In genomic region chr11:51925595-51925994, GRCm38 (mm10) we compare ENCODE assay signal across 15 mouse cellular contexts. TPM values are rescaled to one million over a fixed set of nuclear protein-coding genes. Genes with fewer than 3 reads are reported as not detected.
DNase-seq lines count a peak whose midpoint lies in the region; ATAC-seq and TF ChIP-seq lines count a peak whose summit lies in the region.
"Had no signal": no experiment of that assay in that cellular context is flagged by ENCODE, and none has a peak within 500 bp of the region (broad histone marks: within the 10 kb centered on the region; RNA-seq: fewer than 3 reads in every experiment).

No protein-coding gene starts in this region.

- ATAC-seq in liver, embryonic 11.5 days (replicated peaks; ENCODE audit: low FRiP score): no peak
- ATAC-seq in G1E (ENCODE audit: extremely low read depth, insufficient number of reproducible peaks, low FRiP score, poor library complexity, severe bottlenecking): peak; percentile 34; the same call in 1 of the 2 replicates
- peak; percentile 93 to 94 for ATAC-seq in hematopoietic stem cell, adult 5-6 weeks (replicated peaks in 1 of 2; ENCODE audit: insufficient read depth in 1 of 2, low FRiP score in 2 of 2, low TSS enrichment in 1 of 2, low read depth in 1 of 2, poor library complexity in 2 of 2, severe bottlenecking in 2 of 2)
- peak; percentile 94 for ATAC-seq in megakaryocyte progenitor cell, adult 5-6 weeks (replicated peaks; ENCODE audit: poor library complexity)

- H3K27me3 ChIP-seq in liver, embryonic 11.5 days (replicated peaks; ENCODE audit: control insufficient read depth, insufficient read depth, low read length): no peaks in the 10 kb centered on the region
- peaks cover 9% of the 10 kb centered on the region; the same call in 1 of the 2 replicates for H3K27me3 ChIP-seq in G1E (ENCODE audit: insufficient read depth, low read length)
- H3K27me3 ChIP-seq: embryonic facial prominence, embryonic 13.5 days; kidney, embryonic 15.5 days had no signal

- H3K9ac ChIP-seq in liver, embryonic 11.5 days (ENCODE audit: low read depth, low read length): no peak overlapping the region
- H3K9ac ChIP-seq: embryonic facial prominence, embryonic 13.5 days; kidney, embryonic 15.5 days had no signal

- WGBS in liver, embryonic 11.5 days: 32% methylated on average over 6 of the region's 6 CpGs

- H3K4me3 ChIP-seq in liver, embryonic 11.5 days (ENCODE audit: low read depth, low read length): no peak overlapping the region
- H3K4me3 ChIP-seq in G1E (ENCODE audit: low read depth, low read length): no peak overlapping the region; the same call in 1 of the 2 replicates
- H3K4me3 ChIP-seq: embryonic facial prominence, embryonic 13.5 days; kidney, embryonic 15.5 days; myocyte had no signal

- DNase-seq in liver: peak; percentile 36
- DNase-seq in liver, embryonic 11.5 days (ENCODE audit: low spot score): no peak
- DNase-seq in G1E (ENCODE audit: low spot score): peak; percentile 42
- no peak for DNase-seq in frontal cortex, adult 2 months (ENCODE audit: extremely low spot score in 1 of 2, low spot score in 1 of 2)
- no peak for DNase-seq in kidney, postnatal 10 days
- no peak for DNase-seq in natural killer cell, adult 2 months (ENCODE audit: low spot score in 2 of 2)
- DNase-seq: adrenal gland, postnatal 14 days; gastrocnemius, postnatal 25 days; heart, postnatal 36 days had no signal

- H3K4me2 ChIP-seq in liver, embryonic 11.5 days: no peak overlapping the region
- H3K4me2 ChIP-seq: embryonic facial prominence, embryonic 13.5 days; heart, embryonic 11.5 days; kidney, embryonic 15.5 days had no signal

- no peak overlapping the region for H3K27ac ChIP-seq in liver, embryonic 11.5 days (ENCODE audit: low read depth, low read length)
- H3K27ac ChIP-seq: embryonic facial prominence, embryonic 13.5 days; kidney, embryonic 15.5 days had no signal

- H3K4me1 ChIP-seq in liver, embryonic 11.5 days (replicated peaks; ENCODE audit: control insufficient read depth, insufficient read depth, low read length): no peaks in the 10 kb centered on the region
- peaks cover 4% of the 10 kb centered on the region for H3K4me1 ChIP-seq in G1E (ENCODE audit: insufficient read depth, low read depth, low read length)
- H3K4me1 ChIP-seq: embryonic facial prominence, embryonic 13.5 days; kidney, embryonic 15.5 days had no signal

- no peaks in the 10 kb centered on the region for H3K36me3 ChIP-seq in liver, embryonic 11.5 days (ENCODE audit: control insufficient read depth, insufficient read depth, low read length)
- H3K36me3 ChIP-seq in G1E (replicated peaks): no peaks in the 10 kb centered on the region
- H3K36me3 ChIP-seq: embryonic facial prominence, embryonic 13.5 days; kidney, embryonic 15.5 days had no signal

- TF ChIP-seq CTCF in G1E (IDR thresholded peaks at IDR 0.05; ENCODE audit: low read depth, low read length): no peak

- H3K9me3 ChIP-seq in liver, embryonic 11.5 days (ENCODE audit: control insufficient read depth, low read length): no peaks in the 10 kb centered on the region
- peaks cover 7% of the 10 kb centered on the region for H3K9me3 ChIP-seq in G1E (replicated peaks)
- H3K9me3 ChIP-seq: kidney, embryonic 15.5 days had no signal

RNA-seq across cellular contexts. Expression of gene Cdkn2aipnl, which starts 41.9 kb away (rescaled TPM):
- polyA plus RNA-seq in liver, embryonic 11.5 days (2014; fragmentation: Nextera tagmentation; extraction: Ambion mirVana): 114 and 125 TPM in 2 replicates
- 148 and 158 TPM in 2 replicates for total RNA-seq in G1E (2014; fragmentation: Nextera tagmentation)
- 81.5 and 86.8 TPM in 2 replicates for total RNA-seq in G1E (2017)
- 47.2 and 49.4 TPM in 2 replicates for polyA plus RNA-seq in G1E (2012)
- 47.6 and 63.6 TPM in 2 replicates for total RNA-seq in hematopoietic stem cell, adult 5-6 weeks (2017)
- 93.9 and 114 TPM in 2 replicates for total RNA-seq in megakaryocyte progenitor cell, adult 5-6 weeks (2015)
- 66.9 and 67.3 TPM in 2 replicates for total RNA-seq in megakaryocyte progenitor cell, adult 5-6 weeks (2017)
- polyA plus RNA-seq in frontal cortex, adult 2 months (2012; rRNA removed): 30.2 and 33.3 TPM in 2 replicates

Comparison
In these comparisons a context has a peak if more than half of its experiments do, and no peak if none do; other contexts are left out.
1. DNase-seq: peak in liver (single experiment) and G1E (single experiment); none in liver, embryonic 11.5 days (single experiment), frontal cortex, adult 2 months (0 of 2), kidney, postnatal 10 days (single experiment) and natural killer cell, adult 2 months (0 of 2).